Mouse (Mus musculus) heart, adult 9 months (tissue): ENCODE measurements around the gene Fev.

Source experiments
- DNase-seq, 2 experiments: peaks; one replicate each; pipeline ENCODE4 v3.0.0; 2022; ENCODE audit warnings: low spot score in 2 of 2

Fev gene

DNA sequence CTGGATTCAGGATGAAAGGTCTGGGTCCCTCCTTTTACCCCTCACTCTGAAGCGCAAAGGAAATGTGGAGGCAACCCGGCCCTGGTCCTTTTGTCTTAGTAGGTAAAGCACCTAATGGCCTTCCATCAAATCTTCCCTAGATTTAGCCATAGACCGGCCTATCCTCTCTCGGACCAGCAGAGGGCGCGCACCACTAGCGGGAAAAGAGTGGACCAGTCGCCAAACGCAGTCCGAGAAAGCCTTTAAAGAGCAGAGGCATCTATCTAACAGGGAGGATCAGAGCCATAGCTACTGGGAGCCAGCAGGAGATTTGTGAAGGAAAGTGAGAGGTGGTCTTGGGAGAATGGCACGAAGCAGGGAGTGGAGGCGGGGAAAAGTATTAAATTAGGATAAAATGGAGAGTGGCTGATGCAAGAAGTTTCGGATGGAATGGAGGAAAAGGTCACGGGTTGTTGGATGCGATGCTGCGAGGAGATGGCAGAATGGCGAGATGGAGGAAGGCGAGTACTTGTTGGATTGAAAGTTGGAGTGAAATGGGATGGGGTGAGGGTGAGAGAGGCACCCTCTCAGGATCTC, 4.3 kb downstream of the Fev start:
- peak; percentile 28 to 43 for DNase-seq

DNA sequence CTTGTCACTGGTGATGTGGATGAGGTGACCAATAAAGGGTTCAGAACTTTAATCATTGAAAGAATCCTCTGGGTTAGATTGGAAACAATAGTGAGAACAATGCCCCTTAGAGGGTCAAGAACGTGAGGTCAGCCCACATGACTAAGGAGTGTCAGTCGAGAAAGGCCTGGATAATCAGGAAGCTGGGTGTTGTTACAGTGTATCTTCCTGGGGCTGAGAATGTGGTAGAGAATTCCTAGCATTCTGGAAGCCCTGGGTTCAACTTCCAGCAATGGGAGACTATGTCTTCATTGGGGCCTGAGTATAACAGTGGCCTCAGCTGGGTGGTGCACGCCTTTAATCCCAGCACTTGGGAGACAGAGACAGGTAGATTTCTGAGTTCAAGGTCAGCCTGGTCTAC, 8.0 kb downstream of the Fev start:
- no peak for DNase-seq

DNA sequence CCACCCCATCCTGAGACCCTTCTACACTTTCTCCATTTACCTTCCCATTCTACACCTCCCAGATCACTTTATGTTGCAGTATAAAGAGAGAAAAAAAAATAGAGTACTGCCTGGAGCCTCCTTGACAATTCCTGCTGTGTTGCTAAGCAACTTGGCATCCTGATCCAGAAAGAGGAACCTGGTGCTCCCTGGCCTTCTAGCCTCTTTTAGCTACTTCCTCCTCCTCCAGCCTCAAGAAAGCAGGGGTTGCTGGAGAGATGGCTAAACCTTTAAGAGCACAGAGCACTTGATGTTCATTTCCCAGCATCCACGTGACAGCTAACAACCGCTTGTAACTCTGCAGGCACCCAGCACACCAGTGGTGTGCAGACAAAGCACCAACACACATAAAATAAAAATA, 13.0 kb downstream of the Fev start:
- no peak for DNase-seq

DNA sequence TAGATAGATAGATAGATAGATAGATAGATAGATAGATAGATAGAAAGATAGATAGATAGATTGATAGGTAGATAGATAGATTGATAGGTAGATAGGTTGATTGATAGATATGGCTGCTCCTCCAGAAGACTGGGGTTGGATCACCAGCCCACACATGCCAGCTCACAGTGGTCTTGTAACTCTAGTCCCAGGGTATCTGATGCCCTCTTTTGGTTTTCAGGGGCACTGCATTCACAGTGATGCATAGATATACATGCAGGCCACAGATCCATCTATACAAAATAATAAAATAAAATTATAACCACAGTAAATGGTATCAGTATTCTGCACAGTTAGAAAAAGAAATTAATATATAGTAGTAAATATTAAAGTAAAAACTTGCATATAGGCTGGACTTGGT, 23.4 kb downstream of the Fev start:
- DNase-seq, result no peak

DNA sequence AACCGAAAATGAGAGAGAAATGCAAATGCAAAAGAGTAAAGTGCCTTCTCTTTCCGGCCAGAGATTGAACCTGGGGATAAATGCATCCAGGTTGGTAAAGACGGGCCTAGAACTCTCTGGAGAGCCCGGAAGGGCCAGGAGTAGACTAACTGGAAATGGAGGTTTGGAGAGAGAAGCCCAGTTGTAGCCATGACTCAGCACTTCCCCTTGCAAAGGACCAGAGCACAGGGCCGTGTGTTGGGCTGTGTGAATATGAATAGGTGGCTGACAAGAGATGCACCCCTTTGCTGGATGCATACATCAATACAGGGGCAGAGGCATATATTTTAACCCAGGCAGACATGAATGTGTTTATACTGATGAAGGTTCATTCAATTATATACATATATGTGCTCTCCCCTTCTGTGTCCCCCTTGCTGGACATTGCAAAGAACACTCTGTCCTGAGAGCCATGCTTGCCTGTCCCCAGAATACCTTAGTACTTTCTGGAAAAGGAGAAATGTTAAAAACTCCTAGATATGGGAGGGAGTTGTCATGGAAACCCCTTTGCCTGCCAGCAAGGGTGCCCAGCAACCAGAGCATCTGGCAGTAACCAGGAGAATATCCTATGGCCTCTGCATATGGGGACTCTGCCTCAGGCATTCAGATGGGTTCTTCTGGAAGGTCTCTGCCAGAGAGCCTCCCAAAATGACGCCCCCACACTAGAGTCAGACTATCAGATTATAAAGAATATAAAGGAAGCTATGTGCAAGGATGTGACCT, 25.8 kb downstream of the Fev start:
- DNase-seq, result no peak

DNA sequence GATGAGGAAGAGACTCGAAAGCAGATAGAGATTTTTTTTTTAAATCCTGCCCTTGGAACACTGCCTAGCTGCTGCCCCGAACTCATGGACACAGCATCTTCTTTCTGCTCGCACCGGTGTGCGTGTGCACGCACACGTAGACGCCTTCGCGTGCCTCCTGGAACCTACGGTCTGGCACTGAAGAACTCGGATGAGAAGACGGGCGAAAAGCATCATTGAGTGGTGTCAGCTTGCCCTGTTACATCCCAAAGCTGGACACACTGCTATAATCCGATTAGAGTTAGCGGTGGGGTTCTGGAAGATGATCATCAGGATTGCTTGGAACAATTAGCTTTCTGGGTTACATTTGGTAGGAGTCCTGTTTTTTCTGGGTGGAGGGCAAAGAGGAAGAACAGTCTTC, 26.4 kb downstream of the Fev start:
- no peak for DNase-seq

DNA sequence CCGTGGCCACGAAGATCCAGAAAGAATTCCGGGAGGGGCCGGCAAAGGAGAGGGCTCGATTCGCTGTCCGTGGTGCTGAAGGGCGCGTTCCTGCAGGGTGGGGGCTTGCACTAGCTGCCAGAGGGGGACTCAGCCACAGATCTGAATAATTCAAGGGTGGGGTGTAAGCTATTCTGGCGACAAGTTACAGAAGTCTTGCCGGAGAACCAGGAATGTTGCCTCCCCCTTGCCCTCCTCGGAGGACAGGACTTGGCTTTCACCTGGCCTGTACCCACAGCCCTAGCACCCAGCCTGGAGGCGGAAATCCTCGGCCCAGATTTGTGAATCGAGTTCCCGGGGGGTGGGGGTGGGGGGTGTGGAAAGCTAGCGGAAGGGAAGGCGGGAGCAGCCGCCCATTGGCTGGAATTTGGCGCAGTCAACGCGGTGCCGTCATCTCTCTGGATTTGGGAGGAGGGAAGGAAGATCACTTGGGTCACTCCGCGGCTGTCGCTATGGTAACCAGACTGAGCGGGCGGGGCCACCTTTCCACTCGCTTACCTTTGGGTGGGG, 27.0 kb downstream of the Fev start:
- peak in 1 of 2 experiments; percentile 13 for DNase-seq

DNA sequence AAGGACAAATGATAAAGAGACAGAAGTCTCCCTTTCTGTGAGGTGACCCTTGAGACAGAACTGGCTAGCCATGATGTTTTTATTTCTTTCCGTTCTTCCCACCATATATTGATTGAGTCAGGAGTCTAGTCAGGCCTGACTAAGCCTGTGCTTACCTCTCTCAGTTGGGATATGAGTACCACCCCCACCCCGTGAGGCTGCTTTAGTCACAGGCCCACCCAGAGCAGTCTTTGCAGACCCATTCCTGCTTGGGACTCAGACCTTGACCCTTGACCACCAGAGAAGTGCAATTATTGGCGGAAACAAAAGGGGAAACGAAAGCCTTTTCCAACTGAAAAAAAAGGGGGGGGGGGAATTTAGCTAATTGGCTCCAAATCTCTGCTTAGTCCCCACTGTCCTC, 27.5 kb downstream of the Fev start:
- DNase-seq, result no peak

DNA sequence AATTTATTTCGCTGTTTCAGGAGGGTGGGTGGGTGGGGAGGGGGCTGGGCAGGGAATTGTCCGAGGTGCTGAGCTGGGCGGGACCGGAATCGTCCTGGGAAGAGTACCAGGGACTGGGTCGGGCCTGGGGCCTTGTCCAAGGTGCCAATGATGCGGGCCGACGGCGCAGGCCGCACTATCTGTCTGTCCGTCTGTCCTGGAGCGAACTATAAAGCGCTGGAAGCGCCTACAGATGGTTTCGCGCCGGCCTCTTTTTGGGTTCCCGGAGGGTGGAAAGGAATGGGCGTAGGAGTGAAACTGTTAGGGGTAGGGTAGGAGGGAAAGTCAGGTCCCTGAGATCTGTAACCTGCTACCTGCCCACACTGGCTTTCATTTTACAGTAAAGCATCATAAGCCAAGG, 28.0 kb downstream of the Fev start:
- DNase-seq, result no peak

DNA sequence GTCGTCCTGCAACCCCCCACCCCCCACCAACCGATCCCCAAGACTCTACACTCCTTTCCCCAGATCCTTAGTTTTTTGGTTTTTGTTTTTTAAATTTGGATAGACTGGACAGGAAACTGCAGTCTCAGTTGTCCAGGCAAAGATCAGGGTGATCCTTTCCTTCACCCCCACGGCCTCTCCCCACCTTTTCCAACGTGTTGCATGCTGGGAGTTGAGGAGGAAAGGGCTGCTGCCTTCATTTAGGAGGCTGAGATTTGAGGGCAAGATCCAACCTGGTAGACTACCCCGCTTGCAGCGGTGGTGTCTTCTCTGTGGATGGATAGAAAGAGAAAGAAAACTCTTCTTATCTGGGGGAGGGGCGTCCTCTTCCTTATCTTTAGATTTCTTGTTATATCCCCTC, 28.4 kb downstream of the Fev start:
- DNase-seq, result no peak

DNA sequence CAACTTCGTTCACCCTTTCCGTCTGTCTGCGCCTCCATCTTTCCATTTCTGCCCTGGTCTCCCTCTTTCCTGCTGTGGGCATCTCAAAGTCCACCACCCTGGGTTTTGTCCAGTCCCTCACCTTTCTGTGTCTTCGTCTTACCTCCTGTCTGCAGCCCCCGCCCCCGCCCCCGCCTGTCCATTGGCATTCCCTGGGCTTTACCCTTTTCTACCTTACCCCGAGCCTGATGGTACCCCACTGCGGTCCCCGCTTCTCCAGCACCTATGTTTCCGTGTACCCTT, 28.8 kb downstream of the Fev start:
- DNase-seq, result no peak

DNA sequence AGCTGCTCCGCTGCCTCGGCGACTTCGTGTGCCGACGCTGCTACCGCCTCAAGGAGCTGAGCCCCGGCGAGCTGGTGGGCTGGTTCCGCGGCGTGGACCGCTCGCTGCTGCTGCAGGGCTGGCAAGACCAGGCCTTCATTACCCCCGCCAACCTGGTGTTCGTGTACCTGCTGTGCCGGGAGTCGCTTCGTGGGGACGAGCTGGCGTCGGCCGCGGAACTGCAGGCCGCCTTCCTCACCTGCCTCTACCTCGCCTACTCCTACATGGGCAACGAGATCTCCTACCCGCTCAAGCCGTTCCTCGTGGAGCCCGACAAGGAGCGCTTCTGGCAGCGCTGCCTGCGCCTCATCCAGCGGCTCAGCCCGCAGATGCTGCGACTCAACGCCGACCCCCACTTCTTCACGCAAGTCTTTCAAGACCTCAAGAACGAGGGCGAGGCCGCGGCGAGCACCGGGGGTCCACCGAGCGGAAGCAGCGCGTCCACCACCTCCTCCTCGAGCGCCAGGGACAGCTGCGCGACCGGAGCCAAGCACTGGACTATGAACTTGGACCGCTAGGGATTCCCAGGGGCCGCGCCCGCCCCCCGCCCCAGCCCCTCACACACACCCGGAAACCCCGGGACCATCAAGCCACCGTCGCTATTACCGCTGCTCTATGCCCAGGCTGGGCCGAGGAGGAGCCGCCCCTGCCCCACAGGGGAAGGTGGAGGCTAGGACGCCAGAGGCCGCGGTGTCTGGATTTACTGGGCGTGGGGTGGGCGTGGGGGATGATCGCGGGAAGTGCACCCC, 29.4 kb downstream of the Fev start:
- DNase-seq, result no peak

DNA sequence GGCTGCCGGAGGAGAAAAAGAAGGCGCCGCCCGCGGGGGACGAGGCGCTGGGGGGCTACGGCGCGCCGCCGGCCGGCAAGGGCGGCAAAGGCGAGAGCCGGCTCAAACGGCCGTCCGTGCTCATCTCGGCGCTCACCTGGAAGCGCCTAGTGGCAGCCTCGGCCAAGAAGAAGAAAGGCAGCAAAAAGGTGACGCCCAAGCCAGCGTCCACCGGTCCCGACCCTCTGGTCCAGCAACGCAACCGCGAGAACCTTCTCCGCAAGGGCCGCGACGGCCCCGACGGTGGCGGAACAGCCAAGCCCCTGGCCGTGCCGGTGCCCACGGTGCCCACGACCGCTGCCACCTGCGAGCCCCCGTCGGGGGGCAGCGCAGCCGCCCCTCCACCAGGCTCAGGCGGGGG, 30.1 kb downstream of the Fev start:
- DNase-seq, result no peak

DNA sequence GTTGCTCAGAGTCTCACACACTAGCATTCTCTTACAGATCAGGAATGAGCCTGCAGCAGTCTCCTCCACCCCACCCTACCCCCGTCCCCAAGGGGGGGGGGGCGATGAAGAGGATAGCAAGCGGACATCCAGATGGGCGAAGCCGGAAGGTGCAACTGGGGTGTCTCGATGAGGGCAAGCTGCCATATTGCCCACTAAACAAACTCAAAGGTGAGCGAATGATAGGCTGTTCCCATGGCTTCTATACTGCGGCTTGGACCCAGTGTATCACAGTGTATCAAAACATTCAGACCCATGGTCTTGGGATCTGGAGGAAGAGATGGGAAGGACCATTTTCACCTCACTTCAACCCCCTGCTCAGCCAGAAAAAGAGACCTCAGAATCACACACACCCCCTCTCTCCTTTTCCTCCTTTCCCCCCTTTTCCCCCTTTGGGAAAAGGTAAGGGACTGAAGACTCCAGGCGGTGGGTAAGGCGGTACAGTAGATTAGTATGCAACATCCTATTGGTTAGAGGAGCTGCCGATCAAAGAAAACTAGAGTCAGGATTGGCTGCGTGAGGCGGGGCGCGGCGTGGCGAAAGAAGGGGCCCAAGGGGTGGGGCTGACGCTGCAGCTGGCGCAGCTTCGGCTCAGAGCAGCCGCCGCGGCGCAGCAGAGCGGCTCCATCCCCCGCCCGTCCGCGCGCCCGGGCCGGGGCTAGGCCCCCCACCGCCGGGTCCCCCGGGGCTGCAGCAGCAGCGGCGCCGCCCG, 30.7 kb downstream of the Fev start, which contains the start of gene Cdk5r2:
Gene Cdk5r2 (plus strand): TSS at position 629 of the 751 bp plus-strand sequence.
- peak; percentile 82 to 88 for DNase-seq

DNA sequence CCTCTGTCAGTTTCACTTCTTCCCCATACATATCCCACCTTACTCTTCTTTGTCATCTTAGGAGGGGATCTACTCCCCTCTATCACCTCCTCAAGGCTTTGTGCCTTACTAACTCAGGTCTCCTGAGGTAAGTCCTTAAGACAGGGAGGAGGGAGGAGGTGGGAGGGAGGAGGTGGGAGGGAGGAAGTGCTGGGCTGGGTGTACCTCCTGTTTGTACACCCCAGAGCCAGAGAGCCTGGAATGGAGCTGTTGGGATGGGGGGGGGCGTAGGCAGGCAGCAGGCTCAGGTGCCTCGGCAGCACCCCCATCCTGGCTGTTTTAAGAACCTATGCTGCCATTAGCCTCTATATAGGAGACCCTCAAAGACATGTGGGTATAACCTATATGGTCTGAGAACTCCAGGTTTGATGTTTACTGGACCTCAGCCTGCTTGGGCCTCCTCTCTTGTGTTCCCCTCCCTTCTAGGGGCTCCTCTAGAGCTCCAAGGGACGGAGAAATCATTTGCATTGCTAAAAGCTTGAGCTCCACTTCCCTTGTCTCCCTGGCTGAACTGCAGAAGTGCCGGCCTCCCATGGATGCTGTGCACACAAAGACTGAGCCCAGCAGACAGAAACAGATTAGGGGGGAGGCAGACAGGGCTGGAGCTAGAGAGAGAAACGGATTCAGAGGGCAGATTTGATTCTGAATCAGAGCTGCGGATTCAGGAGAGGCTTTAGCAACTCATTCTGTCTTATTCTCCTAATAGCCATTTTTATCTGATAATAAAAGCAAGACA, 34.0 kb downstream of the Fev start:
- no peak for DNase-seq

DNA sequence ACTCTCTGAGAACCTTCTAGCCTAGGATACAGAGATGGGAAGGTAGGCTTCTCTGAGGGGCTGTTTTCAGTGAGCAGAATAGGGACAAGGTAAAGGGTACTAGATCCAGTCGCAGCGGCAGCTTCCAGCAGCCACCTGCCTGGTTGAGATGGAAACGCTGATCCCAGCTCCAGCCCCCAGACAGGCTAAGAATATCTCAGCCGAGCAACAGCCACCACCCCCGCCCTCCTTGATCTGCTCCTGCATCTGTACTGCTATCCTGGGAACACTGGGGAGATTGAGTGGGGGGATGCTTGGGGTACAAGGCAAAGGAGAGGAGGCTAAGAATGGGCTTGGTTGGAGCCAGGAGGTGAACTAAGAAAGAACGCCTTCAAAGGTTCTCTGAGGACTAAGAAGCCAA, 35.0 kb downstream of the Fev start:
- DNase-seq, result no peak

DNA sequence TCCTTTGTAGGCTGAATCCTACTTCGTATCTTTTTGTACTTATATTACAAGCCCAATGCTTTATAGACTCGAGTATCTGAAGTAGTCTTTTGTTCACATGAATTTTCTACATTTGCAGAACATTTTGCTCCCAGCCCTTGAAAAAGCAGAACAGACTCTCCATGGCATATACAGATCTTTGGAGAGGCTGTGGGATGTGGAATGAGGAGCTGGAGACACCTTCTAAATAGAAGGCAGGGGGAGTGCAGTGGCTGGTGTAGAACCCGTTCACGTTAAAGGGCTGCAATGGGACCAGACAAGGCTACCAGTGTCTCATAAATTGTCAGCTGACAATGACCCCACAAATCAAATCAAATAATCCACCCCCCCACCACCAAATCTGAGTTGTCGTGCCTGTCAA, 36.3 kb downstream of the Fev start:
- no peak for DNase-seq

DNA sequence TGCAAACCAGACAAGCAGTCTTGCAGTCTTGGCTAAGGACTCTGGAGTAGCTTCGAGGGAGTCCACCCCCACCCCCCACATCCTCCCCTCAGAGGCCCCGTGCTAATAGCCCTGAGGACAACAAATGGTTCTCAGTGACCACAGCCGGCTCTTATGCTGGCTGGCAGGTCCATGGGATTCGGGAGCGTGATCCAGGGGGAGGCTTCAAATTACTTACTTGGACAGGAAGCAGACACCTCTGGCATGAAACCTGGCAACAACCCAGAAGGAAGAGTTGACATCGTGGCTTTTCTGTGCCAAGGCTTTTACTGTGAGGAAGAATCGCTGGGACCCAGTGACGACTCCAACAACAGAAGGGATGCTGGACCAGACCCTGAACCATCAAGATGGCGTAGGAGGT, 38.9 kb downstream of the Fev start:
- no peak for DNase-seq

DNA sequence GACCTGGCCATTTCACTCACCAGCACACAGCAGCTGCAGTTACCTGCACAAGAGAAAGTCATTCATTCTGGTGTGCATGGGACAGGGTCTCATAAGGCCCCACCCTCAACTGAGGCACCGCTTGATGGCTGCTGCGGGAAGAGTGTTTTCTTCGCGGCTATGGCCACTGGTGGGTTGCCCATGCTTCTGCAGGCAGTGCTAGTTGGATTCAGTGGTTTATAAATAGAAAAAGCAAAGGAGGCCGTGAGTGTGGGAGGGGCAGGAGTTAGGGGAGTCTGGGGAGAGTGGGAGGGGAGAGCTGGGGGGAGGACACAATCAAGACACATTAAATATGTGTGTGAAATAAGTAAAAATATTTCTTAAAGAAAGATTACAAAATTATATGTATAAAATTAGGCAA, 42.1 kb downstream of the Fev start:
- DNase-seq, result no peak

DNA sequence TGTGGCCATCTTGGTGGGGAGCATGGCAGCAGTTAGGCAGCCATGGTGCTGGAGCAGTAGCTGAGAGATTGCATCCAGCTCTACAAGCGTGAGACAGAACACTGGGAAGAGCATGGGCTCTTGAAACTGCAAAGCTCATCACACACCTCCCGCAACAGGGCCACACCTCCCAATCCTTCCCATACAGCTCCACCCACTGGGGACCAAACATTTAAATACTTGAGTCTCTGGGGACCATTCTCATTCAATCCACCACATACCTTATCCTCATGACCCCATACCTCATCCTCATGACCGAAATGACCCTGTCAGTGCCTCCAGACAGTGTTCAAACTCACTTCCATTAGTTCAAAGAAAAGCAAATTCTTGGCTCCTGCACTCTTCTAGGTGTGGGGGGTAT, 52.0 kb downstream of the Fev start:
- no peak for DNase-seq
